Mouse (Mus musculus) embryonic fibroblast, embryonic 13.5 days (primary cell): ENCODE results near the gene Anxa5.

Experiments
- CTCF ChIP-seq: IDR thresholded peaks from 2 replicates; pipeline ENCODE4 v1.5.1; 2011; ENCODE audit warnings: mild to moderate bottlenecking, control low read depth, low read length, moderate library complexity, borderline replicate concordance; ENCODE audit not compliant: insufficient read depth
- POLR2A ChIP-seq: IDR thresholded peaks from 2 replicates; pipeline ENCODE4 v1.6.1; 2011; ENCODE audit warnings: low read depth, mild to moderate bottlenecking, control low read depth, low read length, moderate library complexity

DNA sequence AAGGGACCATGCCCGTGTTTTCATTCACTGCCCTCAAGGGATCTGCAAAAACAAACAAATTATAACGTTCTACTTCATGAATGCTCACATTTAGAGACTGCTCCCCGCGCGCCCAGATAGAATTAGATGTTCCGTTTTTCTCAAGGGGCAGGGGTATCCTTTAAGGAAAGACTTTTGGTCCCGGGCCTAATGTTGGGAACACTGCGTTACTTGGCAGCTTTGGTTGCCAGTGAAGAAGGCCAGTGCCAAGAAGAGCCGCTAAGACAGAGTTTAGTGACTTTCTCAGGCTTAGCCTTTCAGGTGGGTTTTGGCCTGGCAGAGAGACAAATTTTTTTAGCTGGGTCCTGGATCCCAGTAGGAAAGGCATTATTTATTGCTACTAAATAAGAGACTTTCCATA is 20.6 kb upstream of the Anxa5 start:
- TF ChIP-seq CTCF (no peak), POLR2A (no peak)
